Mouse (Mus musculus) heart, adult 2 months (tissue): ENCODE results near the gene Olfr215. TPM values are rescaled to one million over a fixed set of nuclear protein-coding genes. Genes with fewer than 3 reads are reported as not detected.
"Not testable (repeated sequence)": the region's sequence is repeated elsewhere in the genome, so short reads cannot be mapped to it uniquely, and the experiment has no call there.

ENCODE experiments used
- DNase-seq, 2 experiments: peaks; one replicate each; pipeline ENCODE4 v3.0.0; 2021
- H3K27ac ChIP-seq: fragments of 200-600 bp; 2 replicates; pipeline ENCODE4 v1.8.1; 2022
- H3K27me3 ChIP-seq: fragments of 200-500 bp; 2 replicates; pipeline ENCODE4 v1.6.1; 2012; ENCODE audit warnings: mild to moderate bottlenecking, low read length, inconsistent platforms, mixed read lengths; ENCODE audit not compliant: control insufficient read depth, insufficient read depth
- H3K36me3 ChIP-seq: fragments of 200-500 bp; 2 replicates; pipeline ENCODE4 v1.6.1; 2012; ENCODE audit warnings: low read length, inconsistent platforms; ENCODE audit not compliant: control insufficient read depth, insufficient read depth
- H3K4me1 ChIP-seq: fragments of 200-500 bp; 2 replicates; pipeline ENCODE4 v1.6.1; 2011; ENCODE audit warnings: low read length; ENCODE audit not compliant: control insufficient read depth, insufficient read depth
- H3K4me3 ChIP-seq: fragments of 200-600 bp; 2 replicates; pipeline ENCODE4 v1.8.1; 2022
- H3K79me2 ChIP-seq: fragments of 200-500 bp; replicated peaks from 2 replicates; pipeline ENCODE4 v1.6.1; 2012; ENCODE audit warnings: mild to moderate bottlenecking, inconsistent platforms, low read length, moderate library complexity, mixed read lengths; ENCODE audit not compliant: control insufficient read depth, insufficient read depth
- H3K9ac ChIP-seq: fragments of 200-500 bp; 2 replicates; pipeline ENCODE4 v1.6.1; 2012; ENCODE audit warnings: low read depth, mild to moderate bottlenecking, control low read depth, inconsistent platforms, low read length, mixed read lengths
- CTCF ChIP-seq: fragments of 200-600 bp; IDR thresholded peaks from 2 replicates; pipeline ENCODE4 v1.8.1; 2022; ENCODE audit warnings: antibody characterized with exemption, mild to moderate bottlenecking, moderate library complexity
- EP300 ChIP-seq: fragments of 200-500 bp; IDR thresholded peaks from 2 replicates; pipeline ENCODE4 v1.6.1; 2011; ENCODE audit warnings: low read depth, low read length, control low read depth; ENCODE audit not compliant: insufficient read depth
- POLR2A ChIP-seq: fragments of 200-500 bp; IDR thresholded peaks from 2 replicates; pipeline ENCODE4 v1.6.1; 2011; ENCODE audit warnings: mild to moderate bottlenecking, low read depth, low read length, control low read depth; ENCODE audit not compliant: insufficient read depth
- WGBS: fragments of 180-500 bp; shearing (Covaris S2); methylation state at CpG from one replicate; pipeline ENCODE4 v1.1.7; 2018; 5-methylcytosine and 5-hydroxymethylcytosine counted together
- intact Hi-C: fragments of 180-260 bp; cut with DNase I; formaldehyde crosslinking; loops from one replicate; pipeline ENCODE4 v1.15.1; 2025
- polyA plus RNA-seq: library from polyadenylated mRNA; depleted of rRNA; stranded (reverse); fragments of >200 nt; gene quantifications from 2 replicates; pipeline ENCODE4 v1.2.3, GENCODE M21; 2012
- total RNA-seq, 2 experiments: library from RNA; stranded (reverse); gene quantifications; 2 replicates each; pipeline ENCODE4 v1.2.3; 2021

Gene Olfr215
- total and polyA plus RNA-seq, 3 experiments, result not detected

- intact Hi-C loops, result no loop called here
Observed at GRCm38 (mm10) chr6:116621318-116622023, 37.5 kb upstream of the Olfr215 start.

GRCm38 (mm10) chr6:116618073-116618472 lies 34.1 kb upstream of the Olfr215 start:
- TF ChIP-seq POLR2A (no peak), CTCF (peak; percentile 72)
- no peak overlapping the region for H3K9ac ChIP-seq
- H3K27me3 ChIP-seq, result no peaks in the 10 kb centered on the region

More at GRCm38 (mm10) chr6:116621318-116622023, 37.5 kb upstream of the Olfr215 start:
- H3K27ac ChIP-seq, result no peak overlapping the region
- peaks cover 2% of the 10 kb centered on the region; the same call in 1 of the 2 replicates for H3K4me1 ChIP-seq
- no peak for TF ChIP-seq POLR2A
- no peak for TF ChIP-seq EP300
- TF ChIP-seq CTCF, result no peak
- H3K4me3 ChIP-seq, result no peak overlapping the region
- H3K36me3 ChIP-seq, result no peaks in the 10 kb centered on the region
- H3K27me3 ChIP-seq, result no peaks in the 10 kb centered on the region
- DNase-seq, result no peak
- no peaks in the 10 kb centered on the region for H3K79me2 ChIP-seq
- WGBS, result 51% methylated on average over 8 of the region's 8 CpGs
- no peak overlapping the region for H3K9ac ChIP-seq

GRCm38 (mm10) chr6:116615719-116616118 lies 31.7 kb upstream of the Olfr215 start:
- intact Hi-C loops, result loop anchor here (5.0 kb wide), 2 partner anchors 37 to 152 kb away; partner anchors contain the start of gene Depp1
- 42% methylated on average over 2 of the region's 2 CpGs for WGBS
- no peaks in the 10 kb centered on the region for H3K27me3 ChIP-seq
- peak; percentile 56 to 79 for DNase-seq
- peak overlapping the region; percentile 36; the same call in 1 of the 2 replicates for H3K27ac ChIP-seq
- H3K4me3 ChIP-seq, result no peak overlapping the region
- peaks cover 3% of the 10 kb centered on the region; the same call in 1 of the 2 replicates for H3K4me1 ChIP-seq
- H3K9ac ChIP-seq, result no peak overlapping the region
- no peaks in the 10 kb centered on the region for H3K36me3 ChIP-seq
- TF ChIP-seq CTCF (peak; percentile 48), EP300 (peak; percentile 87; the same call in 1 of the 2 replicates), POLR2A (no peak)
- H3K79me2 ChIP-seq, result no peaks in the 10 kb centered on the region

More at GRCm38 (mm10) chr6:116618073-116618472, 34.1 kb upstream of the Olfr215 start:
- H3K36me3 ChIP-seq, result no peaks in the 10 kb centered on the region
- H3K27ac ChIP-seq, result no peak overlapping the region
- no peaks in the 10 kb centered on the region for H3K79me2 ChIP-seq
- H3K4me1 ChIP-seq, result peaks cover 5% of the 10 kb centered on the region
- intact Hi-C loops, result loop anchor here (2.0 to 5.0 kb wide), 3 partner anchors 34 to 149 kb away; partner anchors contain the start of gene Depp1
- DNase-seq, result no peak
- H3K4me3 ChIP-seq, result no peak overlapping the region

DNA sequence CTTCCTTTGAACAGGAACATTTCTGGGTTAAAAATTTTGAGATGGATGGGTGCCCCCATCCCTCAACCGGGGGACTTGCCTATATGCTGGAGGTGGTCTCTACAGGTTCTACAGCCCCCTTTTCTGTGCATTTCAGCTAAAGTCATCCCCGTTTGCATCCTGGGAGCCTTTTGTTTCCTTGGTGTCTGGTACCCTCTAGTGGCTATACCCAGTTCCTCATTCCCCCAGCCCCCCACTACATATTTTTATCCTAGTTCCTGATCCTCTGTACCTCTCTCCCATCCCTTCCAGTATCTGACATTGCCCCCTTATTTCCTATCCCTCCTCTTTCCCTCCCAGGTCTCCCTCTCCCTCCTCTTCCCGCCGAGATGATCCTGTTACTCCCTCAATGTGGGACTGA lies 23.2 kb upstream of the Olfr215 start:
- Histone ChIP-seq H3K4me3 (no peak overlapping the region), H3K27ac (no peak overlapping the region), H3K27me3 (no peaks in the 10 kb centered on the region), H3K4me1 (no peaks in the 10 kb centered on the region), H3K36me3 (no peaks in the 10 kb centered on the region), H3K79me2 (no peaks in the 10 kb centered on the region), H3K9ac (no peak overlapping the region)
- DNase-seq, result no peak
- intact Hi-C loops, result no loop called here
- TF ChIP-seq POLR2A (no peak), EP300 (no peak), CTCF (peak; percentile 38)
- WGBS, result 39% methylated on average over 4 of the region's 4 CpGs

- DNase-seq, H3K4me3 ChIP-seq, H3K27me3 ChIP-seq, H3K27ac ChIP-seq, H3K9ac ChIP-seq, H3K4me1 ChIP-seq, H3K79me2 ChIP-seq, intact Hi-C loops, H3K36me3 ChIP-seq: not testable (repeated sequence)
Observed at GRCm38 (mm10) chr6:116600969-116601368, 17.0 kb upstream of the Olfr215 start.

GRCm38 (mm10) chr6:116569834-116570233 lies 14.2 kb downstream of the Olfr215 start:
- DNase-seq, result no peak
- Histone ChIP-seq H3K36me3 (no peaks in the 10 kb centered on the region), H3K4me1 (no peaks in the 10 kb centered on the region), H3K79me2 (no peaks in the 10 kb centered on the region), H3K27ac (no peak overlapping the region), H3K4me3 (no peak overlapping the region), H3K9ac (no peak overlapping the region), H3K27me3 (no peaks in the 10 kb centered on the region)
- intact Hi-C loops, result loop anchor here (5.0 kb wide), 2 partner anchors 143 to 558 kb away; no protein-coding TSS in a partner anchor
- TF ChIP-seq POLR2A (no peak), EP300 (no peak), CTCF (peak; percentile 77)
- 18% methylated on average over 3 of the region's 3 CpGs for WGBS
